Mouse (Mus musculus) liver, embryonic 16.5 days (tissue): ENCODE data around the gene Ngly1. TPM values are rescaled to one million over a fixed set of nuclear protein-coding genes. Genes with fewer than 3 reads are reported as not detected.

Experiments
- ATAC-seq: fragments of 200-750 bp; cut with Nextera tagmentation; 2 replicates; pipeline ENCODE4 v1.8.0; 2017; ENCODE audit warnings: low read depth, mild to moderate bottlenecking, moderate number of reproducible peaks, moderate library complexity
- H3K27ac ChIP-seq: fragments of 300-500 bp; sonication (generic); 2 replicates; pipeline ENCODE4 v1.5.1; 2014; ENCODE audit warnings: mild to moderate bottlenecking, low read length
- H3K27me3 ChIP-seq: fragments of 300-500 bp; sonication (generic); 2 replicates; pipeline ENCODE4 v1.6.1; 2014; ENCODE audit warnings: low read depth, low read length, mixed read lengths; ENCODE audit not compliant: control insufficient read depth, insufficient read depth
- H3K36me3 ChIP-seq: fragments of 300-500 bp; sonication (generic); 2 replicates; pipeline ENCODE4 v1.6.1; 2014; ENCODE audit warnings: mild to moderate bottlenecking; ENCODE audit not compliant: control insufficient read depth, insufficient read depth
- H3K4me1 ChIP-seq: fragments of 300-500 bp; sonication (generic); 2 replicates; pipeline ENCODE4 v1.6.1; 2014; ENCODE audit warnings: low read depth, low read length, mixed read lengths; ENCODE audit not compliant: control insufficient read depth
- H3K4me2 ChIP-seq: fragments of 300-500 bp; sonication (generic); 2 replicates; pipeline ENCODE4 v1.6.1; 2014; ENCODE audit warnings: low read depth, low read length, mixed read lengths
- H3K4me3 ChIP-seq: fragments of 300-500 bp; sonication (generic); 2 replicates; pipeline ENCODE4 v1.5.1; 2014; ENCODE audit warnings: low read depth, mild to moderate bottlenecking, low read length
- H3K9ac ChIP-seq: fragments of 300-500 bp; sonication (generic); 2 replicates; pipeline ENCODE4 v1.6.1; 2014; ENCODE audit warnings: low read depth, low read length
- H3K9me3 ChIP-seq: fragments of 300-500 bp; sonication (generic); replicated peaks from 2 replicates; pipeline ENCODE4 v1.6.1; 2016; ENCODE audit warnings: low read length; ENCODE audit not compliant: control insufficient read depth
- WGBS: fragments of 180-500 bp; shearing (Covaris S2); extraction: QIAGEN DNeasy Blood & Tissue Kit; methylation state at CpG from one replicate; pipeline ENCODE4 v1.1.7; 2014; ENCODE audit not compliant: insufficient replicate concordance; 5-methylcytosine and 5-hydroxymethylcytosine counted together
- polyA plus RNA-seq: library from polyadenylated mRNA; unstranded; fragments of >200 nt; fragmentation: Nextera tagmentation; extraction: Ambion mirVana; gene quantifications from 2 replicates; pipeline ENCODE4 v1.2.1, GENCODE M21; 2015

Ngly1 gene
- polyA plus RNA-seq, 1 experiment from 2014 or later = 17.8 TPM

DNA sequence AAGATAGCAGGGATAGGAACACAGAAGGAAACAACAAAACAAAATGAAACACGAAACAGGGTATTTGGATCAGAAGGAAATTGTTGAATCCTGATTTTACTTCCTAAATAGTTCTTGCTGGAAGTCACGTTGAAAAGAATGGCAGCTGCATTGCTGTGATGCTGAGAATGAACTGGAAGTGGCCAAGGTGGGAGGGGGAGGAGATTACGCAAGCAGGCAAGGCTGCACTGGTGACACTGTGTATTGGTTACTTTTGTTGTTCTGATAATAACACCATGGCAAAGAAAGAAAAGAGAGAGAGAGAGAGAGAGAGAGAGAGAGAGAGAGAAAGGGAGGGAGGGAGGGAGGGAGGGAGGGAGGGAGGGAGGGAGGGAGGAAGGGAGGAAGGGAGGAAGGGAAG lies 12.6 kb upstream of the Ngly1 start:
- no peaks in the 10 kb centered on the region; the same call in 1 of the 2 replicates for H3K4me1 ChIP-seq
- H3K4me2 ChIP-seq = no peak overlapping the region
- no peak overlapping the region for H3K9ac ChIP-seq
- ATAC-seq = no peak
- no peaks in the 10 kb centered on the region for H3K36me3 ChIP-seq
- H3K27ac ChIP-seq = no peak overlapping the region
- H3K27me3 ChIP-seq = no peaks in the 10 kb centered on the region
- H3K9me3 ChIP-seq = 0 out of 2 replicates have a peak, but pooled peaks cover 2% of the 10 kb centered on the region
- no peak overlapping the region for H3K4me3 ChIP-seq
- WGBS = 52% methylated on average over 3 of the region's 3 CpGs

DNA sequence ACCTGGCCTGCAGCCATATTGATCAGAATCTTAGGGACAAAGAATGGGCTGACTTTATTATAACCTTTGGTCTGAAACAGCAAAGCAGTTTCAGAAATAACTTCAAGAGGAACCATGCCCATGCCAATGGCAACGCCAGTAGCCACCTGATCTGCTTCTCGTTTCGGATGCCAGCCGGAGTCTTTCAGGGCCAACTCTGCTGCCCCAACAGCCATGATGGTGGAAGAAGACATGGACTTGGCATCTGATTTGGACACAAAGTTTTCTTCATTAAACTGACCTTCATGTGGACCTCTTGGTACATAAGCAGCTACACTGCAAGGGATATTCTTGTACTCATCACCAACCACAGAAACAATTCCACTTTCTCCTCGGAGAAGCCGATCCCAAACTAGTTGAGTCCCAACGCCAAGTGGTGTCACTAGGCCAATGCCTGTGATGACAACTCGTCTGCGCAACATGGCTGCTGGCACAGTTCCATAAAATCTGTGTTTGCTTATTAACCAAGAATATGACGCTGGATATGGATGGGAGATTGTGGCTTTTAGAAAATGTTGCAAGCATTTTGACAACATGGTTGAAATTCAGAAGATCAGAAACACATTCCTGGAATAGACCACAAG lies 6.8 kb upstream of the Ngly1 start:
- Histone ChIP-seq H3K4me1 (peaks cover 35% of the 10 kb centered on the region), H3K27me3 (no peaks in the 10 kb centered on the region), H3K27ac (peak overlapping the region; percentile 96), H3K4me3 (peak overlapping the region; percentile 77), H3K4me2 (peak overlapping the region; percentile 76), H3K9me3 (0 out of 2 replicates have a peak, but pooled peaks cover 2% of the 10 kb centered on the region), H3K9ac (peak overlapping the region; percentile 77; the same call in 1 of the 2 replicates), H3K36me3 (no peaks in the 10 kb centered on the region)
- ATAC-seq = no peak
- WGBS = 91% methylated on average over 10 of the region's 10 CpGs

DNA sequence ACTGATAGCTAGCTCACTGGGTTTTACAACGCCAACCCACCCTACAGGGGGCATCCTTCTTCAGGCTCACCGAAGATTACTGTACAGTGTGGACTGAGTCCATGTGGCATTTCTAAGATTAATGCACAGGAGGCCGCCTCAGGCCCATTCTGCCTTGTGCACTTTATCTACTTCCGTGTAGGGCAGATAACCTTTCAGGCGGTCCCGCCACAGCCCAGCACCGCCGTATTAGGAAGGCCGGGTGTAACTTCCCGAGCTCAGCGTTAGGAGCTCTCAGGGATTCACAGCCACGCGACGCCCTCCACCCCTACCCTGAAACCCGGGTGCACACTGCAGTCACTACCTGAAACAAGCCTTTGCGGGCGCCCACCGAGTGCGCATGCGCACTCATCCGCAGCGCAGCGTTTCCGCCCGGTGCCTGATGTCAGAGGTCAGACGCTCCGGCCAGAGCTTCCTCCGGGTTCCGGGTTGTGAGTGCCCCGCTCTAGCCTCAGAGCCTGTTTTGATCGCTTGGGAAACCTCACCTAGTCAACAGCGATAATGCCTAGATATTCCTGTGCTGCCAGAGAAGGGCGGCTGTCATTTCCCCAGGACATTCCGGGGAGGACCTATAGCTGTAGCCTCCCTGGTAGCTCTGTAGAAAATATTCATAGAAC lies 6.0 kb upstream of the Ngly1 start:
- H3K27me3 ChIP-seq = no peaks in the 10 kb centered on the region
- peak; percentile 87 for ATAC-seq
- H3K27ac ChIP-seq = peak overlapping the region; percentile 96
- peak overlapping the region; percentile 77 for H3K4me3 ChIP-seq
- H3K9ac ChIP-seq = peak overlapping the region; percentile 77
- under 1% methylated on average over 34 of the region's 34 CpGs for WGBS
- H3K9me3 ChIP-seq = no peaks in the 10 kb centered on the region
- peaks cover 37% of the 10 kb centered on the region for H3K4me1 ChIP-seq
- no peaks in the 10 kb centered on the region for H3K36me3 ChIP-seq
- H3K4me2 ChIP-seq = peak overlapping the region; percentile 76

DNA sequence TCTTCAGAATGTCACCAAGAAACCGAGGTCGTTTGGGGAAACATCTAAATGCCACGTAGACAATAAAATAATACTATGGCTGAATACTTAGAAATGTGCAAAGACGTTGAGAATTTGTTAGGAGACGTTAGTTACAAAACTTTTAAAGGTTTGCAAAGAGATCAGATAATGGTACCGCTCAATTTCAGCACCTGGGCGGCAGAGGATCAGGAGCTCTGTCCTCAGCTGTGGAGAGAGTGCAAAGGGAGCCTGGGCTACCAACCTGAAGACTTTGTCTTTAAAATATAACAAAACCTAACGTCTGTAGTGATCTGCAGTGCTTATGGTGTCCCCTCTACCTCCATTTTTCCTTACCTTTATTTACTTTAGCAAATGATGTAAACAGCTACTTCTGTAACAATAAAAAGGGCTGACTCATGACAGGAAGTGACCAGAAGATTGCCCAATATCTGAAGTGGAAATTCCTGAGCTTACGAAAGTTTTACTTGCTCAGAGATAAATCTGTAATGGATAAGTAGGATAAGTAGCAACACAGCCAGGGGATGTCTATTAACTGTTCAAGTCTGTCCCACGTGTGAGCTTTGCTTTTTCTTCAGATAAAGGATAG lies 5.4 kb upstream of the Ngly1 start:
- WGBS = 1% methylated on average over 10 of the region's 10 CpGs
- Histone ChIP-seq H3K4me2 (peak overlapping the region; percentile 76), H3K4me3 (peak overlapping the region; percentile 77), H3K4me1 (peaks cover 43% of the 10 kb centered on the region), H3K9ac (peak overlapping the region; percentile 77), H3K27me3 (no peaks in the 10 kb centered on the region), H3K36me3 (no peaks in the 10 kb centered on the region), H3K9me3 (no peaks in the 10 kb centered on the region), H3K27ac (peak overlapping the region; percentile 96)
- peak; percentile 26; the same call in 1 of the 2 replicates for ATAC-seq

DNA sequence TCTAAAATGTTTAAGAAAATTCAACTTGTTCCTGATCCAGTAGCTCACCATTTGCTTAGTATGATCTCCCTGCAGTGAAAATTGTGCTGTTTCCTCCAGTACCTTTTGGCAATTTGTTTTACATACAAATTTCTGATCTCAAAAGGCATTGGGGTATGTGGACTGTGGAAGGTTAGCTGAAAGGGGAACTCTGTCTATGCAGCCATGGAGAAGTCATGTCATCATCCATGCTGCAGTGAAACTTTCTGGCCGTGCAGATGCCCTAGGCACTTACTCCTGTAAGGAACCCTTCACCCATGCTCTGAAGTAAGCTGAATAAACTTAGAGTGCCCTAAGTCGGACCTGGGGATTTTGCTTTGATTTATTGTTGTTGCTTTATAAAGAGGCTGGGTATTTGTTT lies 4.7 kb upstream of the Ngly1 start:
- peak overlapping the region; percentile 76 for H3K4me2 ChIP-seq
- ATAC-seq = no peak
- no peaks in the 10 kb centered on the region for H3K27me3 ChIP-seq
- H3K27ac ChIP-seq = peak overlapping the region; percentile 96
- peaks cover 44% of the 10 kb centered on the region for H3K4me1 ChIP-seq
- H3K36me3 ChIP-seq = no peaks in the 10 kb centered on the region
- peak overlapping the region; percentile 18; the same call in 1 of the 2 replicates for H3K9ac ChIP-seq
- WGBS = 33% methylated on average over 2 of the region's 2 CpGs
- H3K9me3 ChIP-seq = no peaks in the 10 kb centered on the region
- peak overlapping the region; percentile 77 for H3K4me3 ChIP-seq

DNA sequence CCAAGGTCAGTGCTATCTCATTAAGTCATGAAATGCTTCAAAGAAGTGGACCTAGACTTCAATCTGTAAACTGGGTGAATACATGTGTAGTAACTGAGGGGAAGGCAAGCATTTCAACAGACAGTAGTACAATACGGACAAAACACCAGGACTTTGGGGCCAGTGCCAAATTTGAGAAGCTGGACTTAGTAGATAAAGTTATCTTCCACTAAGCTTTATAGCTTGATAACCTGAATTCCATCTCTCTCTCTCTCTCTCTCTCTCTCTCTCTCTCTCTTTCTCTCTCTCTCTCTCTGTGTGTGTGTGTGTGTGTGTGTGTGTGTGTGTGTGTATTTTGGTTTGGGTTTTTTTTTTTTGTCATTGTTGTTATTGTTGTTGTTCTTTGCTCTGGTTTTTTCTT lies 4.0 kb upstream of the Ngly1 start:
- H3K4me2 ChIP-seq = peak overlapping the region; percentile 59
- H3K36me3 ChIP-seq = no peaks in the 10 kb centered on the region
- H3K27ac ChIP-seq = peak overlapping the region; percentile 68
- H3K4me1 ChIP-seq = peaks cover 46% of the 10 kb centered on the region
- no peaks in the 10 kb centered on the region for H3K27me3 ChIP-seq
- no peak overlapping the region for H3K9ac ChIP-seq
- ATAC-seq = no peak
- no peaks in the 10 kb centered on the region for H3K9me3 ChIP-seq
- 0 out of 2 replicates have a peak overlapping the region, but pooled peaks have one; percentile 21 for H3K4me3 ChIP-seq
- WGBS = 0% methylated on average over 1 of the region's 1 CpGs

DNA sequence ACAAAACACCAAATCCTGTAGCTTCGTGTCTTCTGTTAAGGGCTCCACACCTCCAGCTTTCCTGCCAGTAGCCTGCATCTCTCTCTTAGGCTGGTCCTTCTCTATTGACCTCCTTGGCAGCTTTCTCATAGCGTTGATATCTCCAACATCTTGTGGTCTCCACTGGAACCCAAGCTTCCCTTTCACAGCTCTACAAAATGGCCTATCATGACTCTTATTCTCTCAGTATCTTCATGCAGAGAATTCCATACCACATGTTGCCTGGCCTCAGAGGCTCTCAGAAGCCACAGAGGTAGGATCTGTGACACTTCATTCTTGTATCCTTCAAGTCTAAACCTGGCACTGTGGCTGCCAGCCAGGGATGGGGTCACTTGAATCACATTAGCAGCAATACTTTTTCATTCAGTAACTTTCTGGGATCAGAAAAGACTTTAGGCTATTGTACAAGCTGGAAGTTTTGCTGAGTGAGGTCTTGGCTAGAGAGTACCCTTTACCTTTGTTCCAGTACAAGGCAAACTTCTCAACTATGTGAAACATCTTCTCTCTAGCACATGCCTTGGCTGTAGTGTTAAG lies 2.7 kb upstream of the Ngly1 start:
- 36% methylated on average over 2 of the region's 2 CpGs for WGBS
- Histone ChIP-seq H3K27me3 (no peaks in the 10 kb centered on the region), H3K27ac (peak overlapping the region; percentile 29; the same call in 1 of the 2 replicates), H3K4me2 (no peak overlapping the region), H3K4me1 (peaks cover 52% of the 10 kb centered on the region), H3K9me3 (no peaks in the 10 kb centered on the region), H3K36me3 (no peaks in the 10 kb centered on the region), H3K9ac (0 out of 2 replicates have a peak overlapping the region, but pooled peaks have one; percentile 7), H3K4me3 (no peak overlapping the region)
- ATAC-seq = no peak

DNA sequence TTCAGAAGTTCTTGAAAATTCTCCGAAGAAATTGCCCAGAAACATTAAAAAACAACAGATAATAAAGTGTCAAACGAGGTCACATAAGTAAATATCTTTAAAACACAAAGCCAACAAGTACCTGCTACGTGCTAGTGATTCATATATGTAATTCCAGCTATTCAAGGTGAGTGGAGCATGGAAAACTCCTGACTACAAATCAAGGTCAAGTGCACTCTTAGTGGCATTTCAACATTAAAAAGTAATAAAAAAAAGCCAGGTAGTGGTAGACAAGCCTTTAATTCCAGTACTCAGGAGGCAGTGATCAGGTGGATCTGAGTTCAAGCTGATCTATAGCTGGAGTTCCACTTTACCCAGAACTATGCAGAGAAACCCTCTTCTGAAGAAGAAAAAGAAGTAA lies 945 bp upstream of the Ngly1 start:
- Histone ChIP-seq H3K36me3 (no peaks in the 10 kb centered on the region), H3K27me3 (no peaks in the 10 kb centered on the region), H3K9me3 (no peaks in the 10 kb centered on the region), H3K4me1 (peaks cover 46% of the 10 kb centered on the region), H3K9ac (no peak overlapping the region), H3K4me3 (peak overlapping the region; percentile 81; the same call in 1 of the 2 replicates), H3K27ac (no peak overlapping the region; the same call in 1 of the 2 replicates), H3K4me2 (peak overlapping the region; percentile 78)
- no peak for ATAC-seq
- WGBS = 63% methylated on average over 3 of the region's 3 CpGs
